Mouse (Mus musculus): ENCODE measurements at regions not wholly inside any gene's neighbourhood (a gene's known extent, or its start where the extent isn't known, plus 50 kb on each side); places are given as distances from the start of the nearest gene placed in this dataset.

DNA sequence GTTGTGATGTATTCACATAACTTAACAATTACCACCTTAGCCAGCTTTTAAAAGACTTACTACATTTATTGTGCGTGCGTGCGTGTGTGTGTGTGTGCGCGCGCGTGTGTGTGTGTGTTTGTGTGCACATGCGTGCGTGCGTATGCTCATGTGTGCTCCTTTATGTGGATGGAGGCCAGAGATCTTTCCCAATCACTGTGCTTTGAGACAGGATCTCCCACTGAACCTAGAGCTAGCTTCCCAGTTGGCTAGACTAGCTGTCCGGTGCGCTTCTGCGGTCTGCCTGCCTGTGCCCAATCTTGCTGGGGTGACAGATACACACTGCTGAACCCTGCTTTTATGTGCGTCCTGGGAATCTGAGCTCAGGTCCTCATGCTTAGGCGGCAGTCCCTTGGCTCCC lies 50.1 kb upstream of the Arhgap29 start:
- Histone ChIP-seq H3K9ac (no peak overlapping the region), H3K36me3 (no peaks in the 10 kb centered on the region), H3K4me3 (no peak overlapping the region), H3K27ac (no peak overlapping the region), H3K9me3 (no peaks in the 10 kb centered on the region), H3K4me2 (no peak overlapping the region), H3K27me3 (no peaks in the 10 kb centered on the region), H3K4me1 (peaks cover 18% of the 10 kb centered on the region)
- WGBS, result 88% methylated on average over 15 of the region's 15 CpGs
- no peak for ATAC-seq (ENCODE audit: insufficient number of reproducible peaks, low FRiP score, low TSS enrichment, low read depth)

DNA sequence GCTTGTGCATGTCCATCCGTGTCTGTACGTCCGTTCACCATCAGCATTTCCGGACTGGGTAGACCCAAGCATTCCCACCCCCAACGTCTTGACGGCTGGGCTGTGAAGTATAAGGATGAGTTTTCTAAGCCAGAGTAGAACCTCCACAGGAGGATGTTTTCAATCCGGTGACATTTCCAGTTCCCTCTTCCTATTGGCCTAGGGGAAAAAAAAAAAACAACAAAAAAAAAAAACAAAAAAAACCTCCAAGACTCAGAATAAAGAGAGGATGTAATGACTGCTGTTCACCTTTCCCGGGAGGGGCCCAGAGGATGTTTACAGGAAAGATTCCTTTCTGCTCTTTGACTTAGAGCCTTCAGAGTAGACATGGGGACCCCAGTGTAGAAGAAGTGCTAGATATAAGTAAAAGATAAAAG lies 51.9 kb upstream of the Arhgap29 start:
- H3K4me3 ChIP-seq, result no peak overlapping the region
- H3K4me2 ChIP-seq, result no peak overlapping the region
- WGBS, result 65% methylated on average over 8 of the region's 8 CpGs
- H3K9me3 ChIP-seq, result no peaks in the 10 kb centered on the region
- no peak for ATAC-seq (ENCODE audit: insufficient number of reproducible peaks, low FRiP score, low TSS enrichment, low read depth)
- no peaks in the 10 kb centered on the region for H3K36me3 ChIP-seq
- H3K4me1 ChIP-seq, result peaks cover 18% of the 10 kb centered on the region
- H3K27ac ChIP-seq, result no peak overlapping the region
- H3K9ac ChIP-seq, result no peak overlapping the region
- H3K27me3 ChIP-seq, result no peaks in the 10 kb centered on the region

DNA sequence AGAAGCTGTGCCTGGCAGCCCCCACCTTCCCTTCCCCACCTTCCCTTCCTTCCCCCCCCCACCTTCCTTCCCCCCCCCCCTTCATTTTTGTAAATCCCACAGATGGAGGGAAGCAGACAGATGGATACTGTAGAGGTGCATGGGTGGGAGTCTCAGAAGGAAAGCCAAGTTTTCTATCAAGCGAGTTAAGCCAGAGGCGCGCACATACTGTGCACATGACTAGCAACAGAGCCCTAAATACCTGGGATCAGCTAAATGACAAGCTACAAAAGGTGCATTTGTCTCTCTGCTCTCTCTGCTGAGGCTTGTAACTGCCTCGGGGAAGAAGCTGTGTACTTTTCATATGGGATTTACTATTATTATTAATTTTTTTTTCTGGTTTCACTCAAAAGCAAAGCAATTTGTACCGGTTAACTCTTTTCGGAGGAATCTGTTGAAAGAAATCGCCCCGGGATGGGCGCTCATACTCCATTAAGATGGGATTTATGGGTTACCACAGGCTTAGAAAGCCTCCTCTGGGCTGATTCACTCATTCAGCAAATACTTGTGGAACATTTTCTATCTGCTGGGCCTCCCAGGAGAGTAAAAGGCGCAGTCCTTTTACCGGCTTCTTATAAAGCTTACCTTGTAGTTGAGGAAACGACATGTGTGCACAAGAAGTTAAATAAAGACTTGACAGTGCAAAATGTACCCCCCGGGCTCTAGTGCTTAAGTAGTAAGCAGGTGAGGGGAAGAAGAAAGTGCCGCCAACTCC lies 54.3 kb upstream of the Arhgap29 start:
- H3K9me3 ChIP-seq, result no peaks in the 10 kb centered on the region
- H3K27ac ChIP-seq, result no peak overlapping the region
- no peak for ATAC-seq (ENCODE audit: insufficient number of reproducible peaks, low FRiP score, low TSS enrichment, low read depth)
- H3K4me2 ChIP-seq, result no peak overlapping the region
- no peak overlapping the region for H3K9ac ChIP-seq
- no peaks in the 10 kb centered on the region for H3K36me3 ChIP-seq
- H3K4me1 ChIP-seq, result peaks cover 13% of the 10 kb centered on the region
- WGBS, result 41% methylated on average over 14 of the region's 14 CpGs
- no peaks in the 10 kb centered on the region for H3K27me3 ChIP-seq
- H3K4me3 ChIP-seq, result no peak overlapping the region

DNA sequence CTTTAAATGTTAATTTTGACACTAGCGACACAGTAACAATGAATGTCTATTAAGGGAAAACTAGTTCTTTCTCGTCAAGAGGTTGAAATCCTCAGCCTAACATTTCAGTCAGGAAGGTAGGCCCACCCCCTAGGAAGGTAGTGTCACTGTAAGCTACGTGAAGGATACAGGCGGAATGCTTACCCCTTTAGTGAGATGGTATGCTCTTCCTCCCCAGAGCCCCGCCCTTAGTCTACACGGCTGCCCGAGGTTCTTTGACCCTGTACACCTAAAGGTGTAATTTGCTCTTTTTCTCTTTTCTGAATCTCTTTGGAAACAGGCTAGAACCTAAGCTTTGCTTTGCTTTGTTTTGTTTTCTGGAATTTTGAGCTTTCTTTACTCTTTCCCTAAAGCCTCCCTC lies 58.7 kb upstream of the Arhgap29 start:
- H3K9me3 ChIP-seq, result no peaks in the 10 kb centered on the region
- no peak overlapping the region for H3K4me2 ChIP-seq
- H3K27ac ChIP-seq, result no peak overlapping the region
- peaks cover 5% of the 10 kb centered on the region; the same call in 1 of the 2 replicates for H3K27me3 ChIP-seq
- no peak overlapping the region for H3K9ac ChIP-seq
- H3K4me1 ChIP-seq, result peaks cover 7% of the 10 kb centered on the region; the same call in 1 of the 2 replicates
- no peaks in the 10 kb centered on the region for H3K36me3 ChIP-seq
- no peak overlapping the region for H3K4me3 ChIP-seq
- no peak for ATAC-seq (ENCODE audit: insufficient number of reproducible peaks, low FRiP score, low TSS enrichment, low read depth)
- 74% methylated on average over 7 of the region's 7 CpGs for WGBS

DNA sequence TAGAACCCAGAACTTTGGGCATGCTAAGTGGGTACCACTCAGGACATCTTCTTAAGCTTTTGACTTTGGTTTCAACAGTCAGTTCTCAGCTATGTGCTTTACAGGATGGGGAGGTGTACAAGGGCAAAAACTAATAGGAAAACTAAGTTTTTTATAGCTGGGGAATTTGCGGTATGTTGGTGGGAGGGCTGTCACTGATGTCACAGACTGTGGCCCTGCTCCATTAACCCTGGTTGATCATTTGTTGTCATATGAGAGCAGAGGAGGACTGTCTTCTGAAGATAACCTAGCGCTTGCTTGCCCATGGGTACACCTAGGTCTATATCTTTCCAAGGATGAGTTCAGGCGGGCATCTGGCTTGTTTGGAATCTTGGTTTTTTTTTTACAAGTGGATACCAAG lies 59.7 kb upstream of the Arhgap29 start:
- Histone ChIP-seq H3K27ac (no peak overlapping the region), H3K4me3 (no peak overlapping the region), H3K4me1 (no peaks in the 10 kb centered on the region), H3K36me3 (no peaks in the 10 kb centered on the region), H3K9me3 (no peaks in the 10 kb centered on the region), H3K4me2 (no peak overlapping the region), H3K27me3 (peaks cover 5% of the 10 kb centered on the region; the same call in 1 of the 2 replicates), H3K9ac (no peak overlapping the region)
- ATAC-seq (ENCODE audit: insufficient number of reproducible peaks, low FRiP score, low TSS enrichment, low read depth), result no peak
- WGBS, result 79% methylated on average over 3 of the region's 3 CpGs

DNA sequence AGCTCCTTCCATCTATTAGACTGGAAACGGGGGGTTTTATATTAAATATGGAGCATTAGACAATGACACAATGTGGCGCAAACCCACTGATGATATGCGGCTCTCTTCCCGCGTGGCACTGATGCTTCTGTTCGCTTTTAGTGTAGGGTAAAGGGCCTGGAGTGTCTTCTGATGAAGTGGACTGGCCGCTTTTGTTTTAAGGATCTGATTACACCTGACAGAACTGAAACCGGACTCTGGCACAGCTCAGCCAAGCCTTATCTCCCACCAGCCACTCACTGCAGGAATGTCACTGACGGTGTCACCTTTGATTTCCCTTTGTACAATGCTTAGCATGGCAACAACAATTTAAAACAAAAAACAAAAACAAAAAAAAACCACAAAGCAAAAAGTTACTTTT lies 61.0 kb upstream of the Arhgap29 start:
- 39% methylated on average over 9 of the region's 9 CpGs for WGBS

DNA sequence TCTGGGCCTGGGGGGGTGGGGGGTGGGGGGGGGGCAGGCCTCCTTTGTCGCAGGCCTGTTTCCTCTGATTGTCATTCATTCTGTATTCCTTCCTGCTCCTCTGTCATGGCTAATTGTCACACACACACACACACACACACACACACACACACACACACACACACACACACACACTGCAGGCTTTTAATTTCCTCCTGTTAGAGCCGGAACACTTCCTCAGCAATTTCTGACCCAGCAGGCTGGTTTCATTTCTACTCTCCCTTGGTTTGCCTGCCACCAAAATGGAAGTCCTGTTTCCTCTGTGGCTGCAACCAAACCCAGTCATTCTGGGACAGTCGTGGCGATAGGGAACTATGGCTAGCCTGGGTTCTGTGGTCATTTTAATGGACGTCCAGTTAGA lies 61.8 kb upstream of the Arhgap29 start:
- WGBS, result 46% methylated on average over 5 of the region's 5 CpGs
- H3K9me3 ChIP-seq, result no peaks in the 10 kb centered on the region
- H3K27ac ChIP-seq, result no peak overlapping the region
- no peaks in the 10 kb centered on the region for H3K36me3 ChIP-seq
- no peak overlapping the region for H3K4me3 ChIP-seq
- 0 out of 2 replicates have a peak, but pooled peaks cover 4% of the 10 kb centered on the region for H3K4me1 ChIP-seq
- no peak for ATAC-seq (ENCODE audit: insufficient number of reproducible peaks, low FRiP score, low TSS enrichment, low read depth)
- H3K27me3 ChIP-seq, result peaks cover 5% of the 10 kb centered on the region; the same call in 1 of the 2 replicates
- no peak overlapping the region for H3K9ac ChIP-seq
- no peak overlapping the region for H3K4me2 ChIP-seq

More for the DNA sequence above, 61.0 kb upstream of the Arhgap29 start:
- H3K27ac ChIP-seq, result no peak overlapping the region
- no peaks in the 10 kb centered on the region for H3K36me3 ChIP-seq
- no peak for ATAC-seq (ENCODE audit: insufficient number of reproducible peaks, low FRiP score, low TSS enrichment, low read depth)
- 0 out of 2 replicates have a peak, but pooled peaks cover 3% of the 10 kb centered on the region for H3K4me1 ChIP-seq
- H3K9ac ChIP-seq, result no peak overlapping the region
- no peak overlapping the region for H3K4me3 ChIP-seq
- H3K27me3 ChIP-seq, result peaks cover 5% of the 10 kb centered on the region; the same call in 1 of the 2 replicates
- no peak overlapping the region for H3K4me2 ChIP-seq
- no peaks in the 10 kb centered on the region for H3K9me3 ChIP-seq

DNA sequence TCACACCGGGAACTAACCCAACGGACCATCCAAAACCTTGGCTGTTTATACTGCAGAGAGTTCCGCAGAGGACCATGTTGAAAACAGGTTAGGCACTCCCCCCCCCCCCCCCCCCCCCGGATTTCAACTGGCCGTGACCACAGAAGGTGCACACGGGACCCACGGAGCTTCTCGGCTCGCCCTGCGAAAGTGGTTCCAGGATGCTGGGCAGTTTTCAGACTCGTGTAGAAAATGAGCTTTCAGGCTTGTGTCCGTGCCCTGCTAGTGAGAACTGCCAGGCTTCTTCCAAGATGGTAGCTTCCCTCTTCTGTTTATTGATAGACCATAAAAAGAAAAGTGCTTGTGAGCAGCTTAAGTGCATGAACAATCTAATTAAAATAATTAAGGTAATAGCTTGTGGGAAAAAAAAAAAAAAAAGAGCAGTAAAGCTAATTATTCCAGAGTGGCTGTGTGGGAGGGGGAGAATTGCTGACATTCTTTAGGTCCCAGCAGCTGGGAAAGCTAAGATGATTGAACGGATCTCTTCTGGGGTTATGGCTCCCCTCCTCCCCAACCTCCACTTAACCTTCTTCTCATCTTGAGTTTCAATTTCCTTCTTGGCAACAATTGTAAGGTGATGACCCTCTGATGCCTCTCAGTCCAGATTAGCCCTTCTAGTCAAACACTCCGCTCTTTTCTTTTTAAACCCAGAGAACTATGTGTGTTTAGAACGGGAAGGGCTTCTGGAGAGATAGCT lies 65.3 kb upstream of the Arhgap29 start:
- ATAC-seq (ENCODE audit: insufficient number of reproducible peaks, low FRiP score, low TSS enrichment, low read depth), result no peak
- no peaks in the 10 kb centered on the region for H3K9me3 ChIP-seq
- H3K27me3 ChIP-seq, result peaks cover 2% of the 10 kb centered on the region; the same call in 1 of the 2 replicates
- no peak overlapping the region for H3K27ac ChIP-seq
- peak overlapping the region; percentile 10 for H3K4me2 ChIP-seq
- no peaks in the 10 kb centered on the region for H3K36me3 ChIP-seq
- no peak overlapping the region for H3K9ac ChIP-seq
- no peak overlapping the region for H3K4me3 ChIP-seq
- 0 out of 2 replicates have a peak, but pooled peaks cover 4% of the 10 kb centered on the region for H3K4me1 ChIP-seq
- WGBS, result 21% methylated on average over 14 of the region's 15 CpGs

DNA sequence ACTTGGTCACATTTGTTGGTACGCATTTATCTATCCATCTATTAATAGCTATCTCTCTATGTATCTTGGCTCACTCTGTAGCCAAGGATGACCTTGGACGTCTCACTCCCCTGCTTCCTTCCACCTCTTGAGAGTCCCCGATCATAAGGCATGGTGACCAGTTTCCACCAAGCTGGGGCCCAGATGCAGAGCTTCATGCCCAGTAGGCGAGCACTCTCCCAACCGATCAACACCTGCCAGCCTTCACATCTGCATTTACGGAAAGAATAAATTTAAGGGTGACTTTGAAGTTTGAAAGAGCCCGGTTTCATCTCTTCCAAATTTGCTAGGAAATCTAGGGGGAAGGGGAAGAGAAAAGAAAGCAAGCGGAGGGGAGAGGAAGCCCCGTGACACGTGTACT lies 66.0 kb upstream of the Arhgap29 start:
- Histone ChIP-seq H3K4me3 (no peak overlapping the region), H3K4me1 (0 out of 2 replicates have a peak, but pooled peaks cover 4% of the 10 kb centered on the region), H3K27me3 (no peaks in the 10 kb centered on the region), H3K27ac (no peak overlapping the region), H3K4me2 (peak overlapping the region; percentile 10), H3K9ac (no peak overlapping the region), H3K36me3 (no peaks in the 10 kb centered on the region), H3K9me3 (no peaks in the 10 kb centered on the region)
- no peak for ATAC-seq (ENCODE audit: insufficient number of reproducible peaks, low FRiP score, low TSS enrichment, low read depth)
- 43% methylated on average over 10 of the region's 10 CpGs for WGBS

DNA sequence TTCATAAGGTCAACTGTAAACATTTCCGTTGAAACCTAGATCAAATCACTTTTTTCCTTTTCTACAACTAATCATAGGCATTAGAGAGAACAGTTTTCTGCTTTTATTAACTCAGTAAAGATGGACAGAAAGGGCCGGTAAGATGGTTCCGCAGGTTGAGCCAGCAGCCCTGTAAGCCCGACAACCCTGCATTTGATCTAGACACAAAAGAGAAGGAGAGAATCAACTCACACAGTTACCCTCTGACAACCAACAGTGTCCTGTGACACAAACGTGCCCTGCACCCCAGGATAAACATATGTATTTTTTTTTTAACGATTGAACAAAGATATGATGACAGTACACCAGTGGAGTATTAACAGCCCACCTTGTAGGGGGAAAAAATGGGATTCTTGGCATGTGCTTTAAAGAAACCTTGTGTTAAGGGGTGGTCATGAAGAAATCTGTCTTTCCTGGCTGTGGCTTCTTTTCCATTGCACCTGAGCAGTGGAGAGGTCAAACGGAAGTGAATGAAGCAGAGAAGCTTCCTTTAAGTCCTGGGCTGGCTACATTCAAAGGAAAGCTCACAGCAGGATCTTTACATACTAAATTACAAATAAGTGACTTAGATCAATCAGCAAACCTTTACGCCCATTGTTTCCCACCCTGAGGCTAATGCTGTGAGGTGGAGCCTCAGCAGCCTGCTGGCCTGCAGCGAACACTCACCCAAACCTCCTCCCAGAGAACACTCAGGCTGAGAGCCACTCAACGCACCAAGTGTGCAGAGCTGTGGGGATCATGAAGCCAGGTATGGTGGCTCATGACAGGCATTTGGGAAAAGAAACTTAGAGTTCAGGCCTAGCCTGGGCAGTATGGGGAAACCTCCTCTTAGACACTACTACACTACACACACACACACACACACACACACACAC lies 66.8 kb upstream of the Arhgap29 start:
- Histone ChIP-seq H3K36me3 (no peaks in the 10 kb centered on the region), H3K9ac (no peak overlapping the region), H3K4me1 (0 out of 2 replicates have a peak, but pooled peaks cover 4% of the 10 kb centered on the region), H3K4me3 (no peak overlapping the region), H3K9me3 (no peaks in the 10 kb centered on the region), H3K27ac (no peak overlapping the region), H3K4me2 (no peak overlapping the region), H3K27me3 (no peaks in the 10 kb centered on the region)
- WGBS, result 23% methylated on average over 10 of the region's 10 CpGs
- no peak for ATAC-seq (ENCODE audit: insufficient number of reproducible peaks, low FRiP score, low TSS enrichment, low read depth)

DNA sequence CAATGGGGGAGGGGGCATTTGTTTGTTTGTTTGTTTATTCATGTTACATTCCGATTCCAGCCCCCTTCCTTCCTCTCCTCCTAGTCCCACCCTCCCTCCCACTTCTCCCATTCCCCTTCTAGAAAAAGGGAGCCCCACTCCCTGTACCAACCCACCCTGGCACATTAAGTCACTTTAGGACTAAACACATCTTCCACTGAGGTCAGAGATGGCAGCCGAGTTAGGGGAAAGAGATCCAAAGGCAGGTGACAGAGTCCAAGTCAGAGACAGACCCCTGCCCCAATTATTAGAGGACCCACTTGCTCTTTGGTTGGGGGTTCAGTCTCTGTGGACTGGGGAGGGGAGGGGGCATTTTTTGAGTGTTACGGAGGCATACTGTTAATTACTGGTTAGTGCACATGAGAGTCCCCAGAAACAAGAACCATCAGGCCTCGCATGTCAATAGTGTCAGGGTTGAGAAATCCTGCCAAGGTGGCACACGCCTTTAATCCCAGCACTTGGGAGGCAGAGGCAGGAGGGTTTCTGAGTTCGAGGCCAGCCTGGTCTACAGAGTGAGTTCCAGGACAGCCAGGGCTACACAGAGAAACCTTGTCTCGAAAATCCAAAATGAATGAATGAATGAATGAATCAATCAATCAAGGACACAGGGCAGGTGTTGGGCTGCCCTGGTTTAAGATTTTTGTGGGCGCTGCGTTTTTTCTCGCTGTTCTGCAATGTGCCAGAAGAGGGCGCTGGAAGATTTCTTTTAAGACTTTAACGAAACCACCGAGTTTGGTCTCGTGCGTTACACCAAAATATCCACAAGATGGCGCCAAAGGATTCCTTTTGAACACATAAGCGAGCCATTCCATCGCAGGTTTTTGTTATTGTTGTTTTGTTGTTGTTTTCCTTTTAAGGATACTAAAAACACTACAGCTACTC lies 67.8 kb upstream of the Arhgap29 start:
- H3K36me3 ChIP-seq, result no peaks in the 10 kb centered on the region
- H3K4me3 ChIP-seq, result no peak overlapping the region
- no peaks in the 10 kb centered on the region for H3K27me3 ChIP-seq
- no peak overlapping the region for H3K4me2 ChIP-seq
- H3K4me1 ChIP-seq, result 0 out of 2 replicates have a peak, but pooled peaks cover 4% of the 10 kb centered on the region
- H3K9me3 ChIP-seq, result no peaks in the 10 kb centered on the region
- no peak overlapping the region for H3K27ac ChIP-seq
- no peak for ATAC-seq (ENCODE audit: insufficient number of reproducible peaks, low FRiP score, low TSS enrichment, low read depth)
- 21% methylated on average over 18 of the region's 18 CpGs for WGBS
- no peak overlapping the region for H3K9ac ChIP-seq

Measured in limb, embryonic 15.5 days (tissue).